Mouse (Mus musculus): Measurements from ENCODE around the gene Epn3. TPM values are rescaled to one million over a fixed set of nuclear protein-coding genes. Genes with fewer than 3 reads are reported as not detected.

Gene Epn3
- 0.68 and 0.82 TPM in 2 replicates for polyA plus RNA-seq (2014; fragmentation: Nextera tagmentation; extraction: Ambion mirVana)

GRCm38 (mm10) chr11:94499661-94500152, at the start of gene Epn3:
Epn3 (minus strand) TSS chr11:94499974.
- Histone ChIP-seq H3K4me1 (ENCODE audit: control insufficient read depth, insufficient read depth, low read length) (peaks cover 17% of the 10 kb centered on the region), H3K9me3 (ENCODE audit: control insufficient read depth, low read length) (no peaks in the 10 kb centered on the region), H3K9ac (replicated peaks; ENCODE audit: low read depth, low read length) (peak within 1 kb of the TSS; percentile 25), H3K4me2 (ENCODE audit: low read depth, low read length) (peak within 1 kb of the TSS; percentile 47), H3K27me3 (ENCODE audit: control insufficient read depth, insufficient read depth, low read length) (no peaks in the 10 kb centered on the region), H3K4me3 (ENCODE audit: low read depth, low read length) (peak within 1 kb of the TSS; percentile 17), H3K27ac (ENCODE audit: low read depth, low read length) (no peak within 1 kb of the TSS), H3K36me3 (ENCODE audit: control insufficient read depth, insufficient read depth, low read length) (no peaks in the 10 kb centered on the region)
- ATAC-seq (ENCODE audit: low read depth): peak; percentile 34; the same call in 1 of the 2 replicates
- WGBS: 1% methylated on average over 26 of the region's 26 CpGs

- H3K4me2 ChIP-seq (ENCODE audit: low read depth, low read length): peak within 1 kb of the TSS; percentile 91
- peak; percentile 90 for ATAC-seq (ENCODE audit: low read depth)
- H3K9ac ChIP-seq (replicated peaks; ENCODE audit: low read depth, low read length): peak within 1 kb of the TSS; percentile 59
- 6% methylated on average over 41 of the region's 49 CpGs for WGBS
- peak within 1 kb of the TSS; percentile 88 for H3K27ac ChIP-seq (ENCODE audit: low read depth, low read length)
- no peaks in the 10 kb centered on the region for H3K9me3 ChIP-seq (ENCODE audit: control insufficient read depth, low read length)
- no peaks in the 10 kb centered on the region for H3K27me3 ChIP-seq (ENCODE audit: control insufficient read depth, insufficient read depth, low read length)
- H3K36me3 ChIP-seq (ENCODE audit: control insufficient read depth, insufficient read depth, low read length): no peaks in the 10 kb centered on the region
- peaks cover 6% of the 10 kb centered on the region for H3K4me1 ChIP-seq (ENCODE audit: control insufficient read depth, insufficient read depth, low read length)
- H3K4me3 ChIP-seq (ENCODE audit: low read depth, low read length): peak within 1 kb of the TSS; percentile 54
Measured at GRCm38 (mm10) chr11:94548888-94549690, 49.3 kb upstream of the Epn3 start, which contains the start of gene Rsad1. Rsad1 (minus strand) TSS chr11:94549255.

GRCm38 (mm10) chr11:94548041-94548784, 48.4 kb upstream of the Epn3 start:
- H3K36me3 ChIP-seq (ENCODE audit: control insufficient read depth, insufficient read depth, low read length): no peaks in the 10 kb centered on the region
- peak overlapping the region; percentile 54 for H3K4me3 ChIP-seq (ENCODE audit: low read depth, low read length)
- 10% methylated on average over 24 of the region's 24 CpGs for WGBS
- no peaks in the 10 kb centered on the region for H3K27me3 ChIP-seq (ENCODE audit: control insufficient read depth, insufficient read depth, low read length)
- H3K4me2 ChIP-seq (ENCODE audit: low read depth, low read length): peak overlapping the region; percentile 91
- no peaks in the 10 kb centered on the region for H3K9me3 ChIP-seq (ENCODE audit: control insufficient read depth, low read length)
- peak; percentile 58 for ATAC-seq (ENCODE audit: low read depth)
- H3K9ac ChIP-seq (replicated peaks; ENCODE audit: low read depth, low read length): peak overlapping the region; percentile 59
- peak overlapping the region; percentile 88 for H3K27ac ChIP-seq (ENCODE audit: low read depth, low read length)
- peaks cover 6% of the 10 kb centered on the region for H3K4me1 ChIP-seq (ENCODE audit: control insufficient read depth, insufficient read depth, low read length)

- Histone ChIP-seq H3K9me3 (ENCODE audit: control insufficient read depth, low read length) (no peaks in the 10 kb centered on the region), H3K4me1 (ENCODE audit: control insufficient read depth, insufficient read depth, low read length) (peaks cover 6% of the 10 kb centered on the region), H3K36me3 (ENCODE audit: control insufficient read depth, insufficient read depth, low read length) (no peaks in the 10 kb centered on the region), H3K9ac (replicated peaks; ENCODE audit: low read depth, low read length) (no peak overlapping the region), H3K4me3 (ENCODE audit: low read depth, low read length) (no peak overlapping the region), H3K4me2 (ENCODE audit: low read depth, low read length) (no peak overlapping the region), H3K27ac (ENCODE audit: low read depth, low read length) (no peak overlapping the region), H3K27me3 (ENCODE audit: control insufficient read depth, insufficient read depth, low read length) (no peaks in the 10 kb centered on the region)
- ATAC-seq (ENCODE audit: low read depth): no peak
- WGBS: 96% methylated on average over 6 of the region's 6 CpGs
Measured at GRCm38 (mm10) chr11:94547271-94547670, 47.5 kb upstream of the Epn3 start.

- no peaks in the 10 kb centered on the region for H3K27me3 ChIP-seq (ENCODE audit: control insufficient read depth, insufficient read depth, low read length)
- no peak overlapping the region for H3K27ac ChIP-seq (ENCODE audit: low read depth, low read length)
- peaks cover 6% of the 10 kb centered on the region for H3K4me1 ChIP-seq (ENCODE audit: control insufficient read depth, insufficient read depth, low read length)
- 94% methylated on average over 5 of the region's 5 CpGs for WGBS
- H3K4me2 ChIP-seq (ENCODE audit: low read depth, low read length): no peak overlapping the region
- ATAC-seq (ENCODE audit: low read depth): no peak
- no peak overlapping the region for H3K4me3 ChIP-seq (ENCODE audit: low read depth, low read length)
- no peaks in the 10 kb centered on the region for H3K9me3 ChIP-seq (ENCODE audit: control insufficient read depth, low read length)
- no peaks in the 10 kb centered on the region for H3K36me3 ChIP-seq (ENCODE audit: control insufficient read depth, insufficient read depth, low read length)
- no peak overlapping the region for H3K9ac ChIP-seq (replicated peaks; ENCODE audit: low read depth, low read length)
Measured at GRCm38 (mm10) chr11:94546381-94546780, 46.6 kb upstream of the Epn3 start.

- ATAC-seq (ENCODE audit: low read depth): no peak
- no peak overlapping the region for H3K27ac ChIP-seq (ENCODE audit: low read depth, low read length)
- H3K4me2 ChIP-seq (ENCODE audit: low read depth, low read length): no peak overlapping the region
- WGBS: 41% methylated on average over 18 of the region's 18 CpGs
- H3K27me3 ChIP-seq (ENCODE audit: control insufficient read depth, insufficient read depth, low read length): no peaks in the 10 kb centered on the region
- H3K9me3 ChIP-seq (ENCODE audit: control insufficient read depth, low read length): no peaks in the 10 kb centered on the region
- no peak overlapping the region for H3K9ac ChIP-seq (replicated peaks; ENCODE audit: low read depth, low read length)
- H3K4me3 ChIP-seq (ENCODE audit: low read depth, low read length): no peak overlapping the region
- H3K4me1 ChIP-seq (ENCODE audit: control insufficient read depth, insufficient read depth, low read length): peaks cover 6% of the 10 kb centered on the region
- no peaks in the 10 kb centered on the region for H3K36me3 ChIP-seq (ENCODE audit: control insufficient read depth, insufficient read depth, low read length)
Measured at GRCm38 (mm10) chr11:94544422-94544821, 44.6 kb upstream of the Epn3 start.

- no peak overlapping the region for H3K4me3 ChIP-seq (ENCODE audit: low read depth, low read length)
- no peak overlapping the region for H3K27ac ChIP-seq (ENCODE audit: low read depth, low read length)
- no peaks in the 10 kb centered on the region for H3K27me3 ChIP-seq (ENCODE audit: control insufficient read depth, insufficient read depth, low read length)
- no peak for ATAC-seq (ENCODE audit: low read depth)
- WGBS: 37% methylated on average over 9 of the region's 9 CpGs
- H3K9ac ChIP-seq (replicated peaks; ENCODE audit: low read depth, low read length): no peak overlapping the region
- H3K36me3 ChIP-seq (ENCODE audit: control insufficient read depth, insufficient read depth, low read length): no peaks in the 10 kb centered on the region
- H3K9me3 ChIP-seq (ENCODE audit: control insufficient read depth, low read length): no peaks in the 10 kb centered on the region
- peaks cover 6% of the 10 kb centered on the region for H3K4me1 ChIP-seq (ENCODE audit: control insufficient read depth, insufficient read depth, low read length)
- H3K4me2 ChIP-seq (ENCODE audit: low read depth, low read length): no peak overlapping the region
Measured at GRCm38 (mm10) chr11:94543932-94544331, 44.2 kb upstream of the Epn3 start.

GRCm38 (mm10) chr11:94543344-94543743, 43.6 kb upstream of the Epn3 start:
- peaks cover 5% of the 10 kb centered on the region for H3K4me1 ChIP-seq (ENCODE audit: control insufficient read depth, insufficient read depth, low read length)
- no peak overlapping the region for H3K27ac ChIP-seq (ENCODE audit: low read depth, low read length)
- no peak overlapping the region for H3K4me3 ChIP-seq (ENCODE audit: low read depth, low read length)
- no peak overlapping the region for H3K4me2 ChIP-seq (ENCODE audit: low read depth, low read length)
- H3K27me3 ChIP-seq (ENCODE audit: control insufficient read depth, insufficient read depth, low read length): no peaks in the 10 kb centered on the region
- no peaks in the 10 kb centered on the region for H3K9me3 ChIP-seq (ENCODE audit: control insufficient read depth, low read length)
- no peak overlapping the region for H3K9ac ChIP-seq (replicated peaks; ENCODE audit: low read depth, low read length)
- 82% methylated on average over 12 of the region's 12 CpGs for whole genome bisulfite sequencing
- no peaks in the 10 kb centered on the region for H3K36me3 ChIP-seq (ENCODE audit: control insufficient read depth, insufficient read depth, low read length)
- ATAC-seq (ENCODE audit: low read depth): no peak

- Histone ChIP-seq H3K4me2 (ENCODE audit: low read depth, low read length) (no peak overlapping the region), H3K4me1 (ENCODE audit: control insufficient read depth, insufficient read depth, low read length) (no peaks in the 10 kb centered on the region), H3K27ac (ENCODE audit: low read depth, low read length) (no peak overlapping the region), H3K9ac (replicated peaks; ENCODE audit: low read depth, low read length) (no peak overlapping the region), H3K4me3 (ENCODE audit: low read depth, low read length) (no peak overlapping the region), H3K9me3 (ENCODE audit: control insufficient read depth, low read length) (no peaks in the 10 kb centered on the region), H3K27me3 (ENCODE audit: control insufficient read depth, insufficient read depth, low read length) (no peaks in the 10 kb centered on the region), H3K36me3 (ENCODE audit: control insufficient read depth, insufficient read depth, low read length) (no peaks in the 10 kb centered on the region)
- whole genome bisulfite sequencing: 87% methylated on average over 4 of the region's 4 CpGs
- ATAC-seq (ENCODE audit: low read depth): no peak
Measured at GRCm38 (mm10) chr11:94542400-94542799, 42.6 kb upstream of the Epn3 start.

Measured in neural tube, embryonic 14.5 days (tissue).